Mouse (Mus musculus): ENCODE results near the gene H2-D1. TPM values are rescaled to one million over a fixed set of nuclear protein-coding genes. Genes with fewer than 3 reads are reported as not detected.

H2-D1 gene
- total and polyA plus RNA-seq, 3 experiments = 60.1 to 97.9 TPM; not detected in 1

DNA sequence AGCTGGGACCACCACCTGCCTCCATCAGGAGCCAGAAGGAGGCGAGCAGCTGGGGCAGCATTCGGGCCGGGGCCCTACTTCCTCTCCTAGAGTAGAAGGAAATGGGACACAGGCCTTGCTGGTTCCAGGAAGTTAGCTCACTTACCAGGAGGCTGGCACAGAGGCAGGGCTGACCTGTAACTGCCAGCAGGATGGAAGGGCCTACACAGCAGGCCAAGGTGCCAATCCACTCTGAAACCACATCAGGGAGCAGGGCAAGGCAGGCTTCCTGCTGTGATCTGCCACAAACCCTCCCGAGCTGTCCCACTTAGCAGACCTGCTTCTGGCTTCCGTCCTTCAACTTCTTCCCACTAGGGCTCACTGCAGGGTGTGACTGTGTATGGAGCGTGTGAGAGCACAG is 40.2 kb upstream of the H2-D1 start:
- Histone ChIP-seq H3K27ac (ENCODE audit: control insufficient read depth, low read depth, low read length) (no peak overlapping the region), H3K9me3 (replicated peaks; ENCODE audit: insufficient read depth, low read length) (no peaks in the 10 kb centered on the region), H3K27me3 (ENCODE audit: control insufficient read depth in 1 of 2, insufficient read depth in 2 of 2, low read length in 2 of 2) (no peaks in the 10 kb centered on the region), H3K9ac (ENCODE audit: control insufficient read depth, low read depth, low read length, poor library complexity, severe bottlenecking) (no peak overlapping the region), H3K4me3 (ENCODE audit: control insufficient read depth in 1 of 2, insufficient read depth in 1 of 2, low read depth in 2 of 2, low read length in 2 of 2) (no peak overlapping the region), H3K79me2 (ENCODE audit: control insufficient read depth, insufficient read depth, low read length, poor library complexity) (no peaks in the 10 kb centered on the region; the same call in 1 of the 2 replicates), H3K36me3 (ENCODE audit: control insufficient read depth in 1 of 2, insufficient read depth in 2 of 2, low read length in 2 of 2) (peaks cover 2 to 27% of the 10 kb centered on the region in 2 experiments), H3K4me1 (ENCODE audit: control insufficient read depth in 1 of 2, insufficient read depth in 2 of 2, low read length in 2 of 2) (peaks cover 6 to 30% of the 10 kb centered on the region in 2 experiments)
- no peak for TF ChIP-seq KAT2A (conservative IDR thresholded peaks at IDR 0.05; ENCODE audit: low read depth, low read length)
- no peak for TF ChIP-seq TCF12 (IDR thresholded peaks at IDR 0.05; ENCODE audit: low read depth, low read length)
- no peak for TF ChIP-seq JUND (IDR thresholded peaks at IDR 0.05; ENCODE audit: low read depth, low read length)
- no peak for TF ChIP-seq UBTF (IDR thresholded peaks at IDR 0.05; ENCODE audit: borderline replicate concordance, insufficient read depth, low read depth, low read length)
- no peak for TF ChIP-seq BHLHE40 (IDR thresholded peaks at IDR 0.05; ENCODE audit: borderline replicate concordance, low read depth, low read length)
- TF ChIP-seq POLR2AphosphoS5 (IDR thresholded peaks at IDR 0.05; ENCODE audit: borderline replicate concordance, low read depth, low read length) = no peak
- TF ChIP-seq NRF1 (IDR thresholded peaks at IDR 0.05; ENCODE audit: insufficient read depth, low read depth, low read length, poor library complexity, severe bottlenecking) = no peak
- no peak for TF ChIP-seq GABPA (IDR thresholded peaks at IDR 0.05; ENCODE audit: low read depth, low read length)
- TF ChIP-seq ZNF384 (IDR thresholded peaks at IDR 0.05; ENCODE audit: low read depth, low read length) = no peak
- TF ChIP-seq MAX (IDR thresholded peaks at IDR 0.05; ENCODE audit: low read length) = no peak
- no peak for TF ChIP-seq ZC3H11A (IDR thresholded peaks at IDR 0.05; ENCODE audit: low read depth, low read length)
- no peak for DNase-seq (ENCODE audit: low read depth, low spot score)

DNA sequence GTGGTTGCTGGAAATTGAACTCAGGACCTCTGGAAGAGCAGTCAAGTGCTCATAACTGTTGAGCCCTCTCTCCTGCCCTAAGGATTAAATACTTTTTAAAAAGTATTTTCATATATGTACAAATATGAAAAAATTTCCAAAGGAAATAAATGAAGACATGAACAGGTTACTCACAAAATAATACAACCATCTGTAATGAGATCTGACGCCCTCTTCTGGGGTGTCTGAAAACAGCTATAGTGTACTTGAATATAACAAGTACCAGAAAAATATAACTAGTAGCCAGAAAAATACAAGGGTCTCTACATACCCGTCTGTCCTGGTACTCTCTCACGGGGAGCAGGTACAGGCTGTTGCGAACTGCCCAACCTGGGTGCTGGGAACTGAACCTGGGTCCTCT is 37.9 kb upstream of the H2-D1 start:
- Histone ChIP-seq H3K4me1 (ENCODE audit: control insufficient read depth in 1 of 2, insufficient read depth in 2 of 2, low read length in 2 of 2) (peaks cover 2 to 9% of the 10 kb centered on the region in 2 experiments), H3K27me3 (ENCODE audit: control insufficient read depth in 1 of 2, insufficient read depth in 2 of 2, low read length in 2 of 2) (no peaks in the 10 kb centered on the region), H3K9ac (ENCODE audit: control insufficient read depth, low read depth, low read length, poor library complexity, severe bottlenecking) (no peak overlapping the region), H3K4me3 (ENCODE audit: control insufficient read depth in 1 of 2, insufficient read depth in 1 of 2, low read depth in 2 of 2, low read length in 2 of 2) (no peak overlapping the region), H3K79me2 (ENCODE audit: control insufficient read depth, insufficient read depth, low read length, poor library complexity) (peaks cover 1% of the 10 kb centered on the region; the same call in 1 of the 2 replicates), H3K36me3 (ENCODE audit: control insufficient read depth in 1 of 2, insufficient read depth in 2 of 2, low read length in 2 of 2) (peaks cover 7 to 9% of the 10 kb centered on the region in 2 experiments), H3K9me3 (replicated peaks; ENCODE audit: insufficient read depth, low read length) (no peaks in the 10 kb centered on the region), H3K27ac (ENCODE audit: control insufficient read depth, low read depth, low read length) (no peak overlapping the region)
- TF ChIP-seq UBTF (IDR thresholded peaks at IDR 0.05; ENCODE audit: borderline replicate concordance, insufficient read depth, low read depth, low read length) (no peak), TBP (IDR thresholded peaks at IDR 0.05; ENCODE audit: low read depth, low read length) (no peak), RAD21 (IDR thresholded peaks at IDR 0.05; ENCODE audit: low read depth, low read length) (peak; percentile 42), SMC3 (IDR thresholded peaks at IDR 0.05; ENCODE audit: low read depth, low read length) (peak; percentile 62), USF1 (IDR thresholded peaks at IDR 0.05; ENCODE audit: low read depth, low read length) (no peak), ZC3H11A (IDR thresholded peaks at IDR 0.05; ENCODE audit: low read depth, low read length) (peak; percentile 37), TAL1 (IDR thresholded peaks at IDR 0.05; ENCODE audit: low read length) (no peak), CTCF (IDR thresholded peaks at IDR 0.05 in 2 of 3, conservative IDR thresholded peaks at IDR 0.05 in 1 of 3; ENCODE audit: control insufficient read depth in 1 of 3, insufficient read depth in 1 of 3, low read depth in 2 of 3, low read length in 3 of 3, poor library complexity in 1 of 3, severe bottlenecking in 1 of 3) (peak in 1 of 3 experiments; percentile 46; a peak in 3 of 6 replicates)
- DNase-seq (ENCODE audit: low read depth, low spot score) = no peak
